Mouse (Mus musculus) stomach, embryonic 15.5 days (tissue): ENCODE measurements around the gene Ttll8. TPM values are rescaled to one million over a fixed set of nuclear protein-coding genes. Genes with fewer than 3 reads are reported as not detected.
A peak's percentile ranks its signal among the peaks of the same experiment; 100 is the strongest.

Source experiments
- ATAC-seq: fragments of 200-750 bp; cut with Nextera tagmentation; 2 replicates; pipeline ENCODE4 v1.8.0; 2017; ENCODE audit warnings: low read depth, moderate number of reproducible peaks, moderate TSS enrichment; ENCODE audit not compliant: insufficient read depth, low FRiP score
- H3K27ac ChIP-seq: fragments of 300-500 bp; sonication (generic); 2 replicates; pipeline ENCODE4 v1.5.1; 2015; ENCODE audit warnings: mild to moderate bottlenecking, inconsistent platforms
- H3K27me3 ChIP-seq: fragments of 300-500 bp; sonication (generic); replicated peaks from 2 replicates; pipeline ENCODE4 v1.6.1; 2015; ENCODE audit warnings: inconsistent platforms
- H3K36me3 ChIP-seq: fragments of 300-500 bp; sonication (generic); 2 replicates; pipeline ENCODE4 v1.6.1; 2015; ENCODE audit warnings: inconsistent platforms
- H3K4me1 ChIP-seq: fragments of 300-500 bp; sonication (generic); 2 replicates; pipeline ENCODE4 v1.6.1; 2015; ENCODE audit warnings: inconsistent platforms
- H3K4me2 ChIP-seq: fragments of 300-500 bp; sonication (generic); 2 replicates; pipeline ENCODE4 v1.6.1; 2015; ENCODE audit warnings: mild to moderate bottlenecking, inconsistent platforms
- H3K4me3 ChIP-seq: fragments of 300-500 bp; sonication (generic); replicated peaks from 2 replicates; pipeline ENCODE4 v1.5.1; 2015; ENCODE audit warnings: inconsistent platforms
- H3K9ac ChIP-seq: fragments of 300-500 bp; sonication (generic); 2 replicates; pipeline ENCODE4 v1.6.1; 2015; ENCODE audit warnings: inconsistent platforms
- H3K9me3 ChIP-seq: fragments of 300-500 bp; sonication (generic); 2 replicates; pipeline ENCODE4 v1.6.1; 2016; ENCODE audit warnings: inconsistent platforms
- WGBS: fragments of 180-500 bp; shearing (Covaris S2); methylation state at CpG from one replicate; pipeline ENCODE4 v1.1.7; 2015; 5-methylcytosine and 5-hydroxymethylcytosine counted together
- polyA plus RNA-seq: library from polyadenylated mRNA; unstranded; fragments of >200 nt; fragmentation: Nextera tagmentation; extraction: Ambion mirVana; gene quantifications from 2 replicates; pipeline ENCODE4 v1.2.1, GENCODE M21; 2015

The Ttll8 gene
- not detected in 2 replicates for polyA plus RNA-seq

GRCm38 (mm10) chr15:88954368-88955072 is at the start of gene Ttll8:
Gene Ttll8 (minus strand): TSS chr15:88954418.
- H3K36me3 ChIP-seq = no peaks in the 10 kb centered on the region
- WGBS = 5% methylated on average over 53 of the region's 53 CpGs
- ATAC-seq = peak; percentile 87
- H3K4me2 ChIP-seq = peak within 1 kb of the TSS; percentile 87
- H3K27ac ChIP-seq = no peak within 1 kb of the TSS
- H3K27me3 ChIP-seq = peaks cover 19% of the 10 kb centered on the region
- no peaks in the 10 kb centered on the region for H3K9me3 ChIP-seq
- peak within 1 kb of the TSS; percentile 36 for H3K4me3 ChIP-seq
- peak within 1 kb of the TSS; percentile 34; the same call in 1 of the 2 replicates for H3K9ac ChIP-seq
- H3K4me1 ChIP-seq = peaks cover 7% of the 10 kb centered on the region; the same call in 1 of the 2 replicates

GRCm38 (mm10) chr15:89001245-89001644 is 47.0 kb upstream of the Ttll8 start:
- H3K36me3 ChIP-seq = no peaks in the 10 kb centered on the region
- no peaks in the 10 kb centered on the region for H3K27me3 ChIP-seq
- 72% methylated on average over 3 of the region's 3 CpGs for whole genome bisulfite sequencing

GRCm38 (mm10) chr15:89000367-89000766 is 46.1 kb upstream of the Ttll8 start:
- 47% methylated on average over 2 of the region's 2 CpGs for WGBS
- Histone ChIP-seq H3K27me3 (no peaks in the 10 kb centered on the region), H3K27ac (no peak overlapping the region), H3K9ac (no peak overlapping the region), H3K4me3 (no peak overlapping the region), H3K36me3 (no peaks in the 10 kb centered on the region), H3K9me3 (no peaks in the 10 kb centered on the region), H3K4me1 (no peaks in the 10 kb centered on the region), H3K4me2 (no peak overlapping the region)
- no peak for ATAC-seq

More at GRCm38 (mm10) chr15:89001245-89001644, 47.0 kb upstream of the Ttll8 start:
- H3K9me3 ChIP-seq = no peaks in the 10 kb centered on the region
- H3K4me2 ChIP-seq = no peak overlapping the region
- no peaks in the 10 kb centered on the region for H3K4me1 ChIP-seq
- H3K9ac ChIP-seq = no peak overlapping the region
- ATAC-seq = no peak
- no peak overlapping the region for H3K27ac ChIP-seq
- no peak overlapping the region for H3K4me3 ChIP-seq

DNA sequence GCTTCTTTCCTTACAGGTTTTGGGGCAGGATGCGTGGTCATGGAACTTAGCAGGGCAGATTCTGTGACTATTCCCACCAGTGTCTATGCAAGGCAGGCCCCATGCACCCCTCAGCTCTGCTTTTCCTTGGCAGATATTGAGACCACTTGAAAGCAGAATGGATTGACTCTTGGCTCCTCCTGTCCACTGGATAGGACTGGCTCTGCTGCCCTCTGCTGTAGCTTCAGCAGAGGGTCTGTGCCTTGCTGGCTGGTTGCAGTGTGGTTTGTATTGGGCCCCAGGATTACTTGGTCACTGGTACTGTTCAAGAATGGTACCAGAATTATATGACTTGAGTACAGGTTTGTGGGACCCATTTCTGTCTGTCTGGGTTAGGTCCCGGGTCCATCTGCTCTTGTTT is 44.9 kb upstream of the Ttll8 start:
- Histone ChIP-seq H3K27me3 (no peaks in the 10 kb centered on the region), H3K27ac (no peak overlapping the region), H3K36me3 (no peaks in the 10 kb centered on the region), H3K4me2 (no peak overlapping the region), H3K9me3 (no peaks in the 10 kb centered on the region), H3K4me1 (no peaks in the 10 kb centered on the region), H3K9ac (no peak overlapping the region), H3K4me3 (no peak overlapping the region)
- no peak for ATAC-seq
- 71% methylated on average over 2 of the region's 2 CpGs for WGBS

GRCm38 (mm10) chr15:88998636-88999035 is 44.4 kb upstream of the Ttll8 start:
- no peaks in the 10 kb centered on the region for H3K36me3 ChIP-seq
- no peaks in the 10 kb centered on the region for H3K27me3 ChIP-seq
- H3K9ac ChIP-seq = no peak overlapping the region
- no peaks in the 10 kb centered on the region for H3K4me1 ChIP-seq
- no peak overlapping the region for H3K4me2 ChIP-seq
- no peak for ATAC-seq
- no peaks in the 10 kb centered on the region for H3K9me3 ChIP-seq
- H3K4me3 ChIP-seq = no peak overlapping the region
- no peak overlapping the region for H3K27ac ChIP-seq
- 71% methylated on average over 8 of the region's 8 CpGs for WGBS

GRCm38 (mm10) chr15:88989236-88989635 is 35.0 kb upstream of the Ttll8 start:
- ATAC-seq = no peak
- WGBS = 36% methylated on average over 2 of the region's 2 CpGs
- H3K36me3 ChIP-seq = no peaks in the 10 kb centered on the region
- no peaks in the 10 kb centered on the region for H3K9me3 ChIP-seq
- no peaks in the 10 kb centered on the region for H3K27me3 ChIP-seq
- no peak overlapping the region for H3K27ac ChIP-seq
- no peak overlapping the region for H3K9ac ChIP-seq
- no peaks in the 10 kb centered on the region for H3K4me1 ChIP-seq
- no peak overlapping the region for H3K4me2 ChIP-seq
- no peak overlapping the region for H3K4me3 ChIP-seq

DNA sequence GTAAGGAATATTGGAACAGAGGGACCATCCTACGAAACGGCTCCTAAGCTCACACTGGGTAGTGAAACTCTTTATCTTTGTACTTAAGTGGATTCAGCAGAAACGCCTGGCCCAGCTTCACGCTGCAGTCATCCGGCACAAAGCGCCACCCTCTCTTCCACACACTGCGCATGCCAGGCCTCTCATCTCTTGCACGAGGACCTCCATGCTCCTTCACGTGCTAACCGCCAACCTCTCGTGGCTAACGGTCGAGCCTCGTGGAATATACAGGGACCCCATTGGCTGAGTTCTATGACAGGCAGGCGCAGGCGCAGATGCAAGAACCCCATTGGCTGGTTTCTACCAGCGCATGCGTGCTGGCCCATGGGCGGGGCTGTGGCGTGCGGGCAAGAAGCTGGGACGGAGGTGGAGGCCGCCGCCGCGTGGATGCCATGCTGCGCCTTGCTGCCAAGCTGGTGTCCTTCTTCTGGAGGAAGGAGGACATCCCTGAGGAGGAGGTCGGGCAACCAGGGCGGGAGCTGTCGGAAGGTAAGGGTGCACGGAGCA is 28.4 kb upstream of the Ttll8 start, which contains the start of gene Mov10l1:
Mov10l1 (plus strand) TSS at position 376 of the 546 bp plus-strand sequence.
- Histone ChIP-seq H3K9me3 (no peaks in the 10 kb centered on the region), H3K36me3 (no peaks in the 10 kb centered on the region), H3K9ac (no peak within 1 kb of the TSS), H3K27ac (no peak within 1 kb of the TSS), H3K4me1 (no peaks in the 10 kb centered on the region), H3K4me2 (no peak within 1 kb of the TSS), H3K4me3 (no peak within 1 kb of the TSS), H3K27me3 (no peaks in the 10 kb centered on the region)
- 93% methylated on average over 31 of the region's 31 CpGs for WGBS
- no peak for ATAC-seq

- Histone ChIP-seq H3K9me3 (no peaks in the 10 kb centered on the region), H3K4me3 (no peak overlapping the region), H3K27ac (no peak overlapping the region), H3K36me3 (no peaks in the 10 kb centered on the region), H3K9ac (no peak overlapping the region), H3K27me3 (no peaks in the 10 kb centered on the region), H3K4me1 (no peaks in the 10 kb centered on the region), H3K4me2 (no peak overlapping the region)
- WGBS = 68% methylated on average over 3 of the region's 3 CpGs
- ATAC-seq = no peak
Measured at GRCm38 (mm10) chr15:88979138-88979446, 24.9 kb upstream of the Ttll8 start.

GRCm38 (mm10) chr15:88978281-88979137 is 24.3 kb upstream of the Ttll8 start, which contains the start of gene Mlc1:
Gene Mlc1 (minus strand): TSS chr15:88979007.
- Histone ChIP-seq H3K36me3 (no peaks in the 10 kb centered on the region), H3K9me3 (no peaks in the 10 kb centered on the region), H3K9ac (no peak within 1 kb of the TSS), H3K4me1 (no peaks in the 10 kb centered on the region), H3K4me3 (no peak within 1 kb of the TSS), H3K27me3 (no peaks in the 10 kb centered on the region), H3K4me2 (no peak within 1 kb of the TSS), H3K27ac (no peak within 1 kb of the TSS)
- 78% methylated on average over 10 of the region's 10 CpGs for whole genome bisulfite sequencing
- no peak for ATAC-seq

- WGBS = 84% methylated on average over 4 of the region's 4 CpGs
- Histone ChIP-seq H3K9me3 (no peaks in the 10 kb centered on the region), H3K4me1 (no peaks in the 10 kb centered on the region), H3K4me3 (no peak overlapping the region), H3K27ac (no peak overlapping the region), H3K27me3 (no peaks in the 10 kb centered on the region), H3K9ac (no peak overlapping the region), H3K4me2 (no peak overlapping the region), H3K36me3 (no peaks in the 10 kb centered on the region)
- ATAC-seq = no peak
Measured at GRCm38 (mm10) chr15:88972300-88972699, 18.1 kb upstream of the Ttll8 start.

DNA sequence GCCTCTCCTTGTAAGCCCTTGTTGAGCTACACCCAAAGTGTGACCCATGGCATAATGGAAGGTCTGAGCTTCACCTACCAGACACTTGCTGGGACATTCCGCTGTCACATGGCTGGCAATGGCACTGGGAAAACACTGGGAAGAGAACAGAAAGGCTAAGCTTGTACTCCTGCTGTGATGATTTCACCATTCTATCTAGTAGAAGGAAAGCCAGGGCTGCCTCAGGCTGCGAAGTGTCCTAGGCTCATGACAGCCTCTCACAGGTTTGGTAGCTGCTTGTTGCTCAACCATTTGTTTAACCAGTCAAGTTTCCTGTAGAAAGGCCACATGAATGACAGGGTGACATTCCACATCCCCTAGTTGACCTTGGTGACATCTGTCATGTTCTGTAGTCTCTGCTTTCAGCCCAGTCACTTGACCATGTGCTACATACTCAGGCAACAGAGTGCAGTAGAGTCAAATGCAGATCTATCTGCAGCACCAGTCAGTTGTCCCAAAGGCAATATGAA is 9.9 kb upstream of the Ttll8 start:
- Histone ChIP-seq H3K4me2 (no peak overlapping the region), H3K9ac (no peak overlapping the region), H3K4me3 (no peak overlapping the region), H3K4me1 (no peaks in the 10 kb centered on the region), H3K36me3 (no peaks in the 10 kb centered on the region), H3K27me3 (no peaks in the 10 kb centered on the region), H3K27ac (no peak overlapping the region), H3K9me3 (no peaks in the 10 kb centered on the region)
- WGBS = 89% methylated on average over 2 of the region's 2 CpGs
- ATAC-seq = no peak

DNA sequence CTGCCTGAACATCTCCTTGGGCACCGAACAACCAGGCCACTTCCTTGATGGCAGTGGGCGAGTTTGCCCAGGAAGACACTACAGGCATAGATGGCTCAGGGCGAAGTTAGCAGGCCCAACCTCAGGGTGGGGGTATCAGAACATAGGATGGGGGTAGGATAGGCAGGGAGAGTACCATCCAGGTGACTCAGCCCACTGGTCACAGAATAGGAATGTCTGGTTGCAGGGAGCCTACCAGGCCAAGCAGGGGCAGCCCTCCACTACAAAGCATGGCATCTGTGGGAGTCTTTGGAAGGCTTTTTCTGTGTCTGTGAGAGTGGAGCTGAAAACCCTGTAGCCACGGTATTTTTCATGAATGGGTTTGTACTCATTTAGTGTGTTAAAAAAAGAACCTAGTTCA is 3.3 kb upstream of the Ttll8 start:
- Histone ChIP-seq H3K9me3 (no peaks in the 10 kb centered on the region), H3K27ac (no peak overlapping the region), H3K27me3 (peaks cover 19% of the 10 kb centered on the region), H3K36me3 (no peaks in the 10 kb centered on the region), H3K4me1 (peaks cover 7% of the 10 kb centered on the region; the same call in 1 of the 2 replicates), H3K9ac (no peak overlapping the region), H3K4me2 (no peak overlapping the region), H3K4me3 (no peak overlapping the region)
- WGBS = 77% methylated on average over 4 of the region's 4 CpGs
- ATAC-seq = no peak
